Mouse (Mus musculus): ENCODE measurements at regions not wholly inside any gene's neighbourhood (a gene's known extent, or its start where the extent isn't known, plus 50 kb on each side); places are given as distances from the start of the nearest gene placed in this dataset.

GRCm38 (mm10) chr14:72277309-72277708, 214.3 kb downstream of the Gm9195 start:
- WGBS (ENCODE audit: insufficient replicate concordance) = 57% methylated on average over 4 of the region's 4 CpGs
- H3K27me3 ChIP-seq (replicated peaks) = no peaks in the 10 kb centered on the region
- no peak overlapping the region for H3K27ac ChIP-seq
- H3K4me1 ChIP-seq = no peaks in the 10 kb centered on the region
- ATAC-seq = no peak
- H3K9ac ChIP-seq = no peak overlapping the region
- no peak overlapping the region for H3K4me2 ChIP-seq
- no peaks in the 10 kb centered on the region for H3K9me3 ChIP-seq (replicated peaks)
- no peaks in the 10 kb centered on the region for H3K36me3 ChIP-seq
- H3K4me3 ChIP-seq = no peak overlapping the region

- Histone ChIP-seq H3K4me2 (no peak overlapping the region), H3K36me3 (no peaks in the 10 kb centered on the region), H3K4me1 (no peaks in the 10 kb centered on the region), H3K27me3 (replicated peaks) (no peaks in the 10 kb centered on the region), H3K9me3 (replicated peaks) (no peaks in the 10 kb centered on the region), H3K27ac (no peak overlapping the region), H3K4me3 (no peak overlapping the region), H3K9ac (no peak overlapping the region)
- ATAC-seq = no peak
- WGBS (ENCODE audit: insufficient replicate concordance) = 35% methylated on average over 2 of the region's 2 CpGs
Measured at GRCm38 (mm10) chr14:72259255-72259654, 232.4 kb downstream of the Gm9195 start.

- Histone ChIP-seq H3K36me3 (no peaks in the 10 kb centered on the region), H3K4me1 (no peaks in the 10 kb centered on the region), H3K4me2 (no peak overlapping the region), H3K4me3 (no peak overlapping the region), H3K27ac (no peak overlapping the region), H3K9ac (no peak overlapping the region), H3K27me3 (replicated peaks) (no peaks in the 10 kb centered on the region), H3K9me3 (replicated peaks) (no peaks in the 10 kb centered on the region)
- 81% methylated on average over 4 of the region's 4 CpGs for WGBS (ENCODE audit: insufficient replicate concordance)
- no peak for ATAC-seq
Measured at GRCm38 (mm10) chr14:72241872-72242271, 249.8 kb downstream of the Gm9195 start.

- no peak for ATAC-seq
- 59% methylated on average over 4 of the region's 4 CpGs for WGBS (ENCODE audit: insufficient replicate concordance)
- Histone ChIP-seq H3K4me3 (no peak overlapping the region), H3K36me3 (no peaks in the 10 kb centered on the region), H3K27me3 (replicated peaks) (no peaks in the 10 kb centered on the region), H3K9me3 (replicated peaks) (no peaks in the 10 kb centered on the region), H3K9ac (no peak overlapping the region), H3K4me2 (no peak overlapping the region), H3K27ac (no peak overlapping the region), H3K4me1 (no peaks in the 10 kb centered on the region)
Measured at GRCm38 (mm10) chr14:72240272-72240671, 251.4 kb downstream of the Gm9195 start.

GRCm38 (mm10) chr14:72238344-72238743, 253.3 kb downstream of the Gm9195 start:
- no peaks in the 10 kb centered on the region for H3K27me3 ChIP-seq (replicated peaks)
- H3K4me3 ChIP-seq = no peak overlapping the region
- H3K36me3 ChIP-seq = no peaks in the 10 kb centered on the region
- no peaks in the 10 kb centered on the region for H3K4me1 ChIP-seq
- no peak overlapping the region for H3K9ac ChIP-seq
- no peaks in the 10 kb centered on the region for H3K9me3 ChIP-seq (replicated peaks)
- H3K27ac ChIP-seq = no peak overlapping the region
- no peak for ATAC-seq
- 83% methylated on average over 4 of the region's 4 CpGs for WGBS (ENCODE audit: insufficient replicate concordance)
- H3K4me2 ChIP-seq = no peak overlapping the region

GRCm38 (mm10) chr14:72234234-72235075, 257.2 kb downstream of the Gm9195 start:
- H3K27me3 ChIP-seq (replicated peaks) = no peaks in the 10 kb centered on the region
- H3K4me1 ChIP-seq = no peaks in the 10 kb centered on the region
- H3K36me3 ChIP-seq = no peaks in the 10 kb centered on the region
- 58% methylated on average over 6 of the region's 6 CpGs for WGBS (ENCODE audit: insufficient replicate concordance)
- no peak overlapping the region for H3K27ac ChIP-seq
- ATAC-seq = no peak
- no peak overlapping the region for H3K4me3 ChIP-seq
- no peak overlapping the region for H3K9ac ChIP-seq
- no peak overlapping the region for H3K4me2 ChIP-seq
- H3K9me3 ChIP-seq (replicated peaks) = no peaks in the 10 kb centered on the region

- no peaks in the 10 kb centered on the region for H3K36me3 ChIP-seq
- no peak overlapping the region for H3K27ac ChIP-seq
- H3K9ac ChIP-seq = no peak overlapping the region
- H3K4me1 ChIP-seq = peaks cover 8% of the 10 kb centered on the region
- H3K4me2 ChIP-seq = no peak overlapping the region
- H3K27me3 ChIP-seq (replicated peaks) = no peaks in the 10 kb centered on the region
- ATAC-seq = no peak
- no peak overlapping the region for H3K4me3 ChIP-seq
- 56% methylated on average over 5 of the region's 5 CpGs for WGBS (ENCODE audit: insufficient replicate concordance)
- no peaks in the 10 kb centered on the region for H3K9me3 ChIP-seq (replicated peaks)
Measured at GRCm38 (mm10) chr14:72227853-72228252, 263.8 kb downstream of the Gm9195 start.

GRCm38 (mm10) chr14:72227441-72227840, 264.2 kb downstream of the Gm9195 start:
- Histone ChIP-seq H3K4me1 (peaks cover 8% of the 10 kb centered on the region), H3K36me3 (no peaks in the 10 kb centered on the region), H3K4me2 (no peak overlapping the region), H3K4me3 (no peak overlapping the region), H3K9ac (no peak overlapping the region), H3K27me3 (replicated peaks) (no peaks in the 10 kb centered on the region), H3K9me3 (replicated peaks) (no peaks in the 10 kb centered on the region), H3K27ac (no peak overlapping the region)
- WGBS (ENCODE audit: insufficient replicate concordance) = 31% methylated on average over 1 of the region's 1 CpGs
- ATAC-seq = 0 out of 2 replicates have a peak, but pooled peaks have one; percentile 51

- Histone ChIP-seq H3K27me3 (replicated peaks) (no peaks in the 10 kb centered on the region), H3K27ac (no peak overlapping the region), H3K4me1 (peaks cover 8% of the 10 kb centered on the region), H3K4me2 (no peak overlapping the region), H3K9ac (no peak overlapping the region), H3K36me3 (no peaks in the 10 kb centered on the region), H3K9me3 (replicated peaks) (no peaks in the 10 kb centered on the region), H3K4me3 (no peak overlapping the region)
- 54% methylated on average over 1 of the region's 1 CpGs for WGBS (ENCODE audit: insufficient replicate concordance)
- no peak for ATAC-seq
Measured at GRCm38 (mm10) chr14:72226946-72227345, 264.7 kb downstream of the Gm9195 start.

- 32% methylated on average over 2 of the region's 2 CpGs for WGBS (ENCODE audit: insufficient replicate concordance)
- H3K27me3 ChIP-seq (replicated peaks) = no peaks in the 10 kb centered on the region
- H3K4me1 ChIP-seq = peaks cover 7% of the 10 kb centered on the region
- H3K36me3 ChIP-seq = no peaks in the 10 kb centered on the region
- H3K27ac ChIP-seq = no peak overlapping the region
- H3K4me2 ChIP-seq = no peak overlapping the region
- H3K9ac ChIP-seq = no peak overlapping the region
- no peak for ATAC-seq
- no peak overlapping the region for H3K4me3 ChIP-seq
- no peaks in the 10 kb centered on the region for H3K9me3 ChIP-seq (replicated peaks)
Measured at GRCm38 (mm10) chr14:72222836-72223235, 268.8 kb downstream of the Gm9195 start.

GRCm38 (mm10) chr14:72219523-72219922, 272.1 kb downstream of the Gm9195 start:
- Histone ChIP-seq H3K9me3 (replicated peaks) (no peaks in the 10 kb centered on the region), H3K27ac (no peak overlapping the region), H3K9ac (no peak overlapping the region), H3K4me1 (no peaks in the 10 kb centered on the region), H3K27me3 (replicated peaks) (no peaks in the 10 kb centered on the region), H3K36me3 (no peaks in the 10 kb centered on the region), H3K4me3 (no peak overlapping the region), H3K4me2 (no peak overlapping the region)
- ATAC-seq = peak; percentile 65
- WGBS (ENCODE audit: insufficient replicate concordance) = 59% methylated on average over 6 of the region's 6 CpGs

GRCm38 (mm10) chr14:72200307-72200706, 291.3 kb downstream of the Gm9195 start:
- Histone ChIP-seq H3K27me3 (replicated peaks) (no peaks in the 10 kb centered on the region), H3K9ac (no peak overlapping the region), H3K9me3 (replicated peaks) (no peaks in the 10 kb centered on the region), H3K4me3 (no peak overlapping the region), H3K36me3 (no peaks in the 10 kb centered on the region), H3K27ac (no peak overlapping the region), H3K4me2 (no peak overlapping the region), H3K4me1 (no peaks in the 10 kb centered on the region)
- WGBS (ENCODE audit: insufficient replicate concordance) = 64% methylated on average over 3 of the region's 3 CpGs
- no peak for ATAC-seq

- Histone ChIP-seq H3K9ac (no peak overlapping the region), H3K27ac (no peak overlapping the region), H3K36me3 (no peaks in the 10 kb centered on the region), H3K4me3 (no peak overlapping the region), H3K9me3 (replicated peaks) (no peaks in the 10 kb centered on the region), H3K4me1 (no peaks in the 10 kb centered on the region), H3K27me3 (replicated peaks) (no peaks in the 10 kb centered on the region), H3K4me2 (no peak overlapping the region)
- ATAC-seq = no peak
Measured at GRCm38 (mm10) chr14:72199900-72200299, 291.7 kb downstream of the Gm9195 start.
